Mouse (Mus musculus) lung, postnatal 0 days (tissue): ENCODE measurements at regions not wholly inside any gene's neighbourhood (a gene's known extent, or its start where the extent isn't known, plus 50 kb on each side); places are given as distances from the start of the nearest gene placed in this dataset.

Experiments used
- CTCF ChIP-seq: IDR thresholded peaks from 2 replicates; pipeline ENCODE4 v1.5.1; 2016; ENCODE audit warnings: antibody characterized with exemption, mild to moderate bottlenecking
- EP300 ChIP-seq: IDR thresholded peaks from 2 replicates; pipeline ENCODE4 v1.6.1; 2016; ENCODE audit warnings: antibody characterized with exemption, mild to moderate bottlenecking, control low read depth

- TF ChIP-seq CTCF: no peak
- no peak for TF ChIP-seq EP300
Measured at GRCm38 (mm10) chr14:102020161-102020605, 290.4 kb downstream of the Lmo7 start.
